Mouse (Mus musculus) heart, adult 2 months (tissue): Measurements from ENCODE around the gene Prdm4.

Source experiments
- CTCF ChIP-seq: fragments of 200-600 bp; IDR thresholded peaks from 2 replicates; pipeline ENCODE4 v1.8.1; 2022; ENCODE audit warnings: antibody characterized with exemption, mild to moderate bottlenecking, moderate library complexity
- EP300 ChIP-seq: fragments of 200-500 bp; IDR thresholded peaks from 2 replicates; pipeline ENCODE4 v1.6.1; 2011; ENCODE audit warnings: low read depth, low read length, control low read depth; ENCODE audit not compliant: insufficient read depth
- POLR2A ChIP-seq: fragments of 200-500 bp; IDR thresholded peaks from 2 replicates; pipeline ENCODE4 v1.6.1; 2011; ENCODE audit warnings: mild to moderate bottlenecking, low read depth, low read length, control low read depth; ENCODE audit not compliant: insufficient read depth

GRCm38 (mm10) chr10:85872479-85872773 is 44.5 kb downstream of the Prdm4 start:
- no peak for TF ChIP-seq CTCF
- TF ChIP-seq POLR2A: no peak
- no peak for TF ChIP-seq EP300
